Mouse (Mus musculus): ENCODE measurements around the gene Irf6. TPM values are rescaled to one million over a fixed set of nuclear protein-coding genes. Genes with fewer than 3 reads are reported as not detected.

The Irf6 gene
- polyA plus RNA-seq, 1 experiment, result 108 TPM

DNA sequence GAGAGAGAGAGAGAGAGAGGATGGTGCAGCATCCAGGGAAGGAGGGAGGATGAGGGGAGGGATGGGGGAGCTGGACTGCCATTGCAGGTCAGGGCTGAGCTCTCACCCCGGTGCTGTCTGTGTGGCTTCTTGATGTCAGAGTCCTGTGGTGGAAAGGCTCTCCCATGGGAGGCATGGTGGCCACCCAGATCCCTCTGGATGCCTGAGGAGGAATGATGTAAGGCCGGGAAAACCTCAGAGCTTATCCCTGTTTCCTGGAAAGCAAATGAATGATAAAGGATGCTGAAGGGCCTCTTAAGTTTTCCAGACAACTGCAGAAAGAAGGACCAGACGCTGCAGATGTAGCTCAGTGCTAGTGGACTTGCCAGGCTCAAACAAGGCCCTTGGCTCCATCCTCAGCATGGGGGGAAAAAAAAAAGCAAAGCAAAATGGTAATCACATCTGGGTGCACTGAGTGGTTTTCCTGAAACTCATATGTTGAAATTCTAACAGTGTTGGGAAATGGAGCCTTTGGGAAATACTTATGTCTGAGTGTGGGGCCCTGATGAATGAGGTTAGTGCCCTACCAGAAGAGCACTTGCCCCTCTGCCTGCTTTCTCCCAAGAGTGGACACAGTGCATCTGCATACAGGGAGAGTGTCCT is 42.4 kb downstream of the Irf6 start:
- WGBS, result 75% methylated on average over 3 of the region's 3 CpGs
- no peak for DNase-seq (ENCODE audit: low read depth, low spot score)

DNA sequence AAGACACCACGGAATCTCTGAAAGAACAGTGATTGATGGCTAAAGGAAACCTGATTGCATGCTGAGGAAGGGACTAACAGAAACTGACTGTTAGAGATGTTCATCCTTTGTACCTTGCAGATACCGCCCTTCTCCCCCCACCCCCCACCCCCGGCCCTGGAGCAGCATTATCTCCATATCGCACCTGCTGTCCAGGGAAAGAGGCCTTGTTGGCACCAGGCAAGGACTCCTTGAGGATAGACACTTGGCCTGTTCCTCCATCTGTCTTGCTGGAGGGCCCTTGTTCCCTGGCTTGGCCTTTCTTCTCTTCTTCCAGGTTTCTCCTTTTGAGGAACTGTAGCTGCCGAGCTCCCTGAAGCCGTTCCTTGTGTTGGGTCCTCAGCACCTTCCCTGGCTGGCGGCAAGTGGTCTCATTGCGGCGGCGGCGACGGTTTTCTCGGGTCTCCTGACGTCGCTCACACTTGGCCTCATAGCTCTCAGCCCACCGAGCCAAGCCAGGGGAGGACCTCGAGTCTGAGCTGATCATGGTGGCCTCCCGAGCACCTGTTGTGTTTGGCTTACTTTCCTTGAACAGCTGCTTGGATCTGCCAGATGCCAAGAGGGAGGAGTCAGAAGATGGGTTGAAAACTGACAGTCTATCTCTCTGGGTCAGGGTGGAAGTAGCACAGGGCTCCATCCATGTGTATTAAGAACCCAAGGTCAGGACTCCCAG is 44.7 kb downstream of the Irf6 start:
- DNase-seq (ENCODE audit: low read depth, low spot score), result no peak
- WGBS, result 85% methylated on average over 18 of the region's 18 CpGs

DNA sequence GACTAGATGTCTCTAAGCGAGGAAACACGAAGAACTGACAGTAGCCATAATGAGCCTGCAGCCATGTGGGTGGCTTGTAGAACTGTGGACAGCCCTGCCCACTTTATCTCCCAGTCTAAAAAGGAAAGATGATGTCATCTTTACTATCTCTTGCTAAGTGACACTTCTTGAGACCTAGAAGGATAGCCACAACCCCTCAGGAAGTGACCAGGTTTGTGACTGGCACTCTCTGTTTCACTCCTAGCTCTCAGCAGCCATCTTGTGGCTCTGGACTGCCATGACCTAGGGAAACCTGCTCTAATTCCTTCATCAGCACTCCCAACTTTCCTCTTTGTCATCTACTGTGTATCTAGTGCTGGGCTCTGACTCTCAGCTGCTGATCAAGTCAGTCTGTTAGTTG is 45.4 kb downstream of the Irf6 start:
- 95% methylated on average over 2 of the region's 2 CpGs for WGBS
- DNase-seq (ENCODE audit: low read depth, low spot score), result no peak

DNA sequence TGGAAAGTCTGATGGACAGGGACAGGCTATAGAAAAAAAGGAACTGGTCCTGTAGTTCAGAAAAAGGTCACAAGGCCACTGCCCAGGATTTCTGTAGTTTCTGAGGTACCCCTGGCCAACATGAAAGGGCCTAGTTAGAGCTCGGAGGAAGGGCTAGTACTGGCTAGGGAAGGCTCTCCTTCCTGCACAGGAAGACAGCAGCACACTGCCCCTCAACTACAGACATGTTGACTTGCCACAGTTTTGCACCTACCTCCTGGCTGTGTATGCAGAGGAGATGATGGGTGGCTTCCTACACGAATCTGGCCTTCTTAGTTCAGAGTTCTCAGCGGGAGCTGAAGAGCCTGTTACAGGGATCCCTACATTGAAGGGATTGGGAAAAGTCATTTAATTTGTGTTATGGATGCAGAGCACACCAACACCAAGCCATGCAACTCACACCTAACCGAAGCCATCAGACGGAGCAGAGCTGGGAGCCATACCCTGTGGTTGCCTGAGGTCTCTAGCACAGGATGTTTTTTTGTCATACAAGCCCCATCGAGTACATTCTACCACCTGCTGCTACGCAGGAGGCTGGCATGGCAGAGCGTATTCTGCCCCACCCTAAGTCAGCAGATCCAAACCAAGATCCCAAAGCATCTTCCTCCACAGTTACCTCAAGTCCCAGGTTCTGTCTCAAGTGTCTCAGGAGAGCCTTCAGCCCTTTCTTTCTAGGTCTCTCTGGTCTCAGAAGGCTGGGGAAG is 47.9 kb downstream of the Irf6 start:
- WGBS, result 76% methylated on average over 8 of the region's 8 CpGs
- no peak for DNase-seq (ENCODE audit: low read depth, low spot score)

- 60% methylated on average over 5 of the region's 5 CpGs for WGBS
- DNase-seq (ENCODE audit: low read depth, low spot score), result no peak
These were observed 48.5 kb downstream of the Irf6 start, which contains the start of gene Traf3ip3 for GRCm38 (mm10) chr1:193201383-193201778. Gene Traf3ip3 (minus strand): TSS chr1:193201703.

DNA sequence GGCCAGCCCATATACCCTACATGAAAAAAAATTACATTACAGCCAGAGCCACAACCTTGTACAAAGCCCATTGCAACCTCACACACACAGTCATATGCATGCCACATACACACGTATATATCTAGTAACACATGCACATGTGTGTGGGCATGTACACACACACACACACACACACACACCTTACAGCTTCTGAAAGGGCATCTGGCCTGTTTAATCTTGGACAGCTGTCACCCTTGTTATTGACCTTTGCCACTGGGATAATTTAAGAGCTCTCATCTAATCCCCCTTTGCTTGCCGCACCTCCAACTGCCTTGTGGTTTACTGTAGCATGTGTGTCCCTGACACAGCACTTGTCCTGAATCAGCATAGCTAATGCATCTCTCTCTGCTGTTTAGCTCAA is 50.9 kb downstream of the Irf6 start:
- DNase-seq (ENCODE audit: low read depth, low spot score), result no peak
- 72% methylated on average over 2 of the region's 2 CpGs for WGBS

DNA sequence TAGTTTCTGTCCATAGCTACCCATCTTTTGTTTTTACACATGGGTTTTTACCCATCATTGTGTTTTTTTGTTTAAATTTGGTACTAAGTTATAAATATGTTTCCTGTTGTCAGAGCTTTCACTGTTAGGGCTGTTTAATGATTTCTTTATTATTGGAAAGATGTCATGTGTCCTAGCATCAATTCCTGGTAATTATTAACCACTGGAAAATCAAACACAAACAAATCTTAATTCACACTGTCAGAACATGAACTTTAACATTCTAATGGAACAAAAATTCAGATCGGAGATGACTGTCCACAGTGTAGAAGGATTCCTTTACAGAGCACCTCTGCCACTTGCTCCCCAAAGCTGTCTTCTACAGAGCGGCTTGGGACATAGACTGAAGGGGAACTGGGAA is 52.5 kb downstream of the Irf6 start:
- DNase-seq (ENCODE audit: low read depth, low spot score), result no peak
- 68% methylated on average over 2 of the region's 2 CpGs for WGBS

DNA sequence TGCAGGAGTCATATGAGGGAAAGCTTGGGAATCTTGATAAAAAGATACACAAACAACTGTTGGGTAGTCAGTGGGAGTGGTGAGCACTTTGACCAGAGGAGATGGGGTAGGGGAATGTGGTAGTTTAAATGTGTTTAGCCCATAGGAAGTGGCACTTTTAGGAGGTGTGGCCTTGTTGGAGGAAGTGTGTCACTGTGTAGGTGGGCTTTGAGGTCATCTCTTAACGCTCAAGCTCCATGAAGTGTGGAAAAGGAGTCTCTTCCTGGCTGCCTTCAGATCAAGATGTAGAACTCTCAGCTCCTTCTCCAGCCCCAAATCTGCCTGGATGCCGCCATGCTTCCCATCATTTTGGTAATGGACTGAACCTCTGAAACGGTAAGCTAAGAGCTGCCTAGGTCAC is 54.6 kb downstream of the Irf6 start, which contains the start of gene Lamb3:
Gene Lamb3 (plus strand): TSS at position 197 of the 400 bp plus-strand sequence.
- DNase-seq (ENCODE audit: low read depth, low spot score), result no peak
- WGBS, result 79% methylated on average over 3 of the region's 3 CpGs

GRCm38 (mm10) chr1:193208178-193208577 is 55.3 kb downstream of the Irf6 start:
- WGBS, result 40% methylated on average over 2 of the region's 2 CpGs
- DNase-seq (ENCODE audit: low read depth, low spot score), result no peak

- DNase-seq (ENCODE audit: low read depth, low spot score), result no peak
- WGBS, result 63% methylated on average over 5 of the region's 5 CpGs
These were observed 58.5 kb downstream of the Irf6 start for GRCm38 (mm10) chr1:193211371-193211770.

DNA sequence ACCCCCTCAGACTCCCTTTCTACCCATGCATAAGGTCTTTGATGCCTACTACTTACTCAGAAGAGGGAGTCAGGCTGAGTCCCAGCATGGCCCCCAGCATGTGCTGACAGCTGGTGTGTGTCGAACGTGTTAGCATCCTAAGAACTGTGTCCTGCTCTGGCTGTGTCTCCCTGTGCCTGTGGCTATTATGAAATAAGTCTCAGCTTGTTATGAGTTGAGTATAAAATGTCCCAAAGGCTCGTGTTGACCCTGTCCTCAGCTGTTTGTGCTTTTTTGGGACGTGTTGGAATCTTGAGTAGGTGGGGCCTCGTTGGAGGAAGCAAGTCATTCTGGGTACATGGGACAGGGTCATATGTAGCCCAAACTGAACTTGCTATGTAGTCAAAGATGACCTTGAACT is 61.1 kb downstream of the Irf6 start:
- DNase-seq (ENCODE audit: low read depth, low spot score), result no peak
- WGBS, result 67% methylated on average over 5 of the region's 5 CpGs

DNA sequence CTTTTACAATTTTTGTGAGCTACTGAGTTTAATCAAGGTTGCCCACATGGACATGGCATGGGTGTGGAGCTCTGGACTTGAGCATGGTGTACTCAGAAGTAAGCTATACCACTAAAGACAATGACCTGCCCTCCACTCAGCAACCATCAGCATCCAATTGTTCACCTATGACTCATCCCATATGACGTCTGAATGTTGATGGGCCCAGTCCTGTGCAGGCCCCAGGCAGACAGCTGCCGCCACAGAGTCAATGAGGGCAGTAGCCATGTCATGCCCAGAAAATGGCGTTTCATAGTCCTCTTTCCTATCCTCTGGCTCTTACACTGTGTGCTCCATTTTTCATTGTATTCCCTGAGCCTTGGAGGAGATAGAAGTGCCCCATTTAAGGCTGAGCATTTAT is 63.1 kb downstream of the Irf6 start:
- WGBS, result 61% methylated on average over 3 of the region's 3 CpGs
- no peak for DNase-seq (ENCODE audit: low read depth, low spot score)

GRCm38 (mm10) chr1:193220408-193220807 is 67.5 kb downstream of the Irf6 start:
- 69% methylated on average over 5 of the region's 5 CpGs for WGBS

More at GRCm38 (mm10) chr1:193220408-193220807, 67.5 kb downstream of the Irf6 start:
- DNase-seq (ENCODE audit: low read depth, low spot score), result no peak

Other genes starting within 250 kb of the Irf6 start
- 0.06 and 0.07 TPM in 2 replicates for gene Syt14, start 117.3 kb upstream of the Irf6 start, polyA plus RNA-seq (2012; rRNA removed)
- gene Diexf, start 22.8 kb upstream of the Irf6 start, polyA plus RNA-seq (2012; rRNA removed), result 10.4 and 12.9 TPM in 2 replicates
- gene A130010J15Rik, start 14.9 kb downstream of the Irf6 start, polyA plus RNA-seq (2012; rRNA removed), result 5.0 and 6.6 TPM in 2 replicates
- 6.1 and 7.4 TPM in 2 replicates for gene Traf3ip3, start 48.6 kb downstream of the Irf6 start, polyA plus RNA-seq (2012; rRNA removed)
- 14.7 and 16.7 TPM in 2 replicates for gene Lamb3, start 54.6 kb downstream of the Irf6 start, polyA plus RNA-seq (2012; rRNA removed)
- 10.5 and 12.3 TPM in 2 replicates for gene Hsd11b1, start 111.0 kb downstream of the Irf6 start, polyA plus RNA-seq (2012; rRNA removed)
- gene G0s2, start 120.1 kb downstream of the Irf6 start, polyA plus RNA-seq (2012; rRNA removed), result 28.4 and 31.0 TPM in 2 replicates
- 0.27 and 0.49 TPM in 2 replicates for gene Camk1g, start 217.2 kb downstream of the Irf6 start, polyA plus RNA-seq (2012; rRNA removed)